Mouse (Mus musculus): ENCODE data around the gene Dnaaf5. TPM values are rescaled to one million over a fixed set of nuclear protein-coding genes. Genes with fewer than 3 reads are reported as not detected.

The Dnaaf5 gene
- polyA plus RNA-seq, 1 experiment from 2014 or later: 3.9 TPM

- Histone ChIP-seq H3K27me3 (replicated peaks) (no peaks in the 10 kb centered on the region), H3K36me3 (peaks cover 39% of the 10 kb centered on the region), H3K9ac (replicated peaks) (no peak overlapping the region), H3K9me3 (replicated peaks) (no peaks in the 10 kb centered on the region), H3K4me2 (no peak overlapping the region), H3K4me3 (replicated peaks) (no peak overlapping the region), H3K4me1 (no peaks in the 10 kb centered on the region), H3K27ac (replicated peaks) (no peak overlapping the region)
- no peak for ATAC-seq (ENCODE audit: low FRiP score)
- 77% methylated on average over 3 of the region's 3 CpGs for WGBS
Observed at GRCm38 (mm10) chr5:139216774-139217173, 66.8 kb downstream of the Dnaaf5 start.

DNA sequence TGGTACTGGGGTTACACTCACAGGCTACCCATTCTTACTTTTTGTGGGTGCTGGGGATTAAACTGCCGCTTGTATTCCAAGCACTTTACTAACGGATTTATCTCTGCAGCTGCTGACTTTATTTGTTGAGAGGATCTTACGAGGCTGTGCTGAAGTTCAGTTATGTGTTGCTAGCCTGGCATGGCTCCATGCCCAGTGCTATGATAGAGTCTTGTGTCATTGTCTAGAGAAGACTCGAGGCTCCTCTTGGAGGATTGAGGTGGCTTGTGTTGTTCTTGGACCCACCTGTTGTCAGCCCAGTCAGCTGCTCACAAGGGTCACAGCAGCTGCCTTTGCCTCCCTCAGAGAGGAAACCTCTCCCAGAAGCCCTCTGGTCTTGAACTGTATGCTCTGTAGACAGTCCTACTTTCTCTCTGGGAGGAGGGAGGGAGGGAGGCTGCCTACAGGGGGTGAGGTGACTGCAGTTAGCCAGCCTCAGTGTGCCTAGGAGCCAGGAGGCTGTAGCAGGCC is 70.0 kb downstream of the Dnaaf5 start:
- Histone ChIP-seq H3K4me2 (no peak overlapping the region), H3K27ac (replicated peaks) (no peak overlapping the region), H3K36me3 (peaks cover 63% of the 10 kb centered on the region), H3K4me3 (replicated peaks) (no peak overlapping the region), H3K4me1 (no peaks in the 10 kb centered on the region), H3K27me3 (replicated peaks) (no peaks in the 10 kb centered on the region), H3K9me3 (replicated peaks) (no peaks in the 10 kb centered on the region), H3K9ac (replicated peaks) (no peak overlapping the region)
- 91% methylated on average over 4 of the region's 4 CpGs for WGBS
- no peak for ATAC-seq (ENCODE audit: low FRiP score)

GRCm38 (mm10) chr5:139220610-139221009 is 70.6 kb downstream of the Dnaaf5 start:
- Histone ChIP-seq H3K4me1 (no peaks in the 10 kb centered on the region), H3K36me3 (peaks cover 64% of the 10 kb centered on the region), H3K4me3 (replicated peaks) (no peak overlapping the region), H3K9me3 (replicated peaks) (no peaks in the 10 kb centered on the region), H3K27ac (replicated peaks) (no peak overlapping the region), H3K27me3 (replicated peaks) (no peaks in the 10 kb centered on the region), H3K9ac (replicated peaks) (no peak overlapping the region), H3K4me2 (no peak overlapping the region)
- WGBS: 90% methylated on average over 4 of the region's 4 CpGs
- no peak for ATAC-seq (ENCODE audit: low FRiP score)

- H3K36me3 ChIP-seq: peaks cover 73% of the 10 kb centered on the region
- H3K27ac ChIP-seq (replicated peaks): no peak overlapping the region
- H3K4me3 ChIP-seq (replicated peaks): no peak overlapping the region
- H3K4me1 ChIP-seq: no peaks in the 10 kb centered on the region
- H3K9ac ChIP-seq (replicated peaks): no peak overlapping the region
- H3K27me3 ChIP-seq (replicated peaks): no peaks in the 10 kb centered on the region
- H3K4me2 ChIP-seq: no peak overlapping the region
- ATAC-seq (ENCODE audit: low FRiP score): no peak
- no peaks in the 10 kb centered on the region for H3K9me3 ChIP-seq (replicated peaks)
- 96% methylated on average over 10 of the region's 10 CpGs for WGBS
Observed at GRCm38 (mm10) chr5:139223331-139223730, 73.3 kb downstream of the Dnaaf5 start.

DNA sequence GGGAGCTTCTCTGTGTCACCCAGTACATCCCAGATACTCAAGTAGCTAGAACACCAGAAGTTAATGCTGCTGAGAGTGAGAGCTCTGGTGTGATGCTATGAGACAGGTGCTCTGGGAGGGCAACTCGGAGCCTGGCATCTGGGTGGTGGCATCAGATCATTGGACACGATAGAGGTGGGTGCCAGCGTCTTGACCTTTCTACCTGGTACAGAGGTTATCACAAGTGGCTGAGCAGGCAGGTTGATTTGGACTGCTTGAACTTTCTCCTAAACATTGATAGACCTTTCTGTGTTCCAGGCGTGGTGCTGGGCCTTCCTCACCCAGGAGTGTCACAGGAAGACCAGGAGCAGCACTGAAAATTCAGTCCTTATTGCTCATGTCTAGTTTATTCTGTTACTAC is 77.2 kb downstream of the Dnaaf5 start:
- WGBS: 90% methylated on average over 4 of the region's 4 CpGs
- no peak for ATAC-seq (ENCODE audit: low FRiP score)
- H3K36me3 ChIP-seq: peaks cover 91% of the 10 kb centered on the region

DNA sequence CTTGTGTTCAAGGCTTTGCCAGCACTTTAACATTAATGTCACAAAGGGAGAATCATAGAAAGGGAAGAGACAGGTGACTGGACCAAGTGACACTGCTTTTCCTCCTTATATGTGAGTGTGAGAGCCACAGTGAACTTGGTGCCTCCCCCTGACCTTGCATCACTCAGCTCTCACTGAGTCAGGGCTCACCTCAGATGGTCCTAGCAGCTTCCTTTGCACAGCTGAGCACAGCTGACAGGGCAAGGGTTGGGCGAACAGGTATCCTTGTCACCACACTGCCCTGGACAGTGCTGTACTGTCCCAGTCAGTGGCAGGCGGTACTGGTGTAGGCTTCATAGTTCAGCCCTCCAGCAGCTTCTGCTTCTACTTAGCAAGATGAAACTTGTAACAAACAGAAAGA is 77.6 kb downstream of the Dnaaf5 start:
- Histone ChIP-seq H3K36me3 (peaks cover 92% of the 10 kb centered on the region), H3K9me3 (replicated peaks) (no peaks in the 10 kb centered on the region)
- no peak for ATAC-seq (ENCODE audit: low FRiP score)

More for the DNA sequence above, 77.2 kb downstream of the Dnaaf5 start:
- Histone ChIP-seq H3K9me3 (replicated peaks) (no peaks in the 10 kb centered on the region), H3K27ac (replicated peaks) (no peak overlapping the region), H3K27me3 (replicated peaks) (no peaks in the 10 kb centered on the region), H3K4me3 (replicated peaks) (no peak overlapping the region), H3K4me2 (no peak overlapping the region), H3K4me1 (no peaks in the 10 kb centered on the region), H3K9ac (replicated peaks) (no peak overlapping the region)

DNA sequence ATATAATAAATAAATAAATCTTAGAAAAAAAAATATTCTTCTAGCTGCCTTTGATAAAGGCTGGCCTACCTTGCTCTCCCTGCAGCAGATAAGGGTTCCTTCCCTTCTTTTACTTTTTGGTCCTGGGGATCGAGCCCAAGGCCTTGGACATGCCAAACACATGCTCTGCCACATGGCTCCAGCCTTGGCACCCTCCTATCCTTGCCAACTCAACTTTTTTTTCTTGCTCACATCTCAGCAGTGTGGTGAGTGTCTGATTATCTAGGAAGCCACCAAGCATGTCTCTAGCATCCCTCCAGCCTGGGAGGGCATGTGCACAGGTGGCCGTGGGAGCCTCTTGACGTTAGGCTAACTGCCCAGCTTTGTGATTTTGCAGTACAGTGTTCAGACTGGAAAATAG is 78.3 kb downstream of the Dnaaf5 start:
- no peak for ATAC-seq (ENCODE audit: low FRiP score)
- H3K4me3 ChIP-seq (replicated peaks): no peak overlapping the region
- WGBS: 96% methylated on average over 3 of the region's 3 CpGs
- no peaks in the 10 kb centered on the region for H3K9me3 ChIP-seq (replicated peaks)
- H3K4me1 ChIP-seq: no peaks in the 10 kb centered on the region
- no peak overlapping the region for H3K9ac ChIP-seq (replicated peaks)
- no peaks in the 10 kb centered on the region for H3K27me3 ChIP-seq (replicated peaks)
- H3K36me3 ChIP-seq: peaks cover 94% of the 10 kb centered on the region
- H3K4me2 ChIP-seq: no peak overlapping the region
- no peak overlapping the region for H3K27ac ChIP-seq (replicated peaks)

More for the DNA sequence above, 77.6 kb downstream of the Dnaaf5 start:
- H3K4me3 ChIP-seq (replicated peaks): no peak overlapping the region
- no peak overlapping the region for H3K27ac ChIP-seq (replicated peaks)
- H3K27me3 ChIP-seq (replicated peaks): no peaks in the 10 kb centered on the region
- H3K4me2 ChIP-seq: no peak overlapping the region
- no peaks in the 10 kb centered on the region for H3K4me1 ChIP-seq
- H3K9ac ChIP-seq (replicated peaks): no peak overlapping the region
- WGBS: 98% methylated on average over 2 of the region's 2 CpGs

DNA sequence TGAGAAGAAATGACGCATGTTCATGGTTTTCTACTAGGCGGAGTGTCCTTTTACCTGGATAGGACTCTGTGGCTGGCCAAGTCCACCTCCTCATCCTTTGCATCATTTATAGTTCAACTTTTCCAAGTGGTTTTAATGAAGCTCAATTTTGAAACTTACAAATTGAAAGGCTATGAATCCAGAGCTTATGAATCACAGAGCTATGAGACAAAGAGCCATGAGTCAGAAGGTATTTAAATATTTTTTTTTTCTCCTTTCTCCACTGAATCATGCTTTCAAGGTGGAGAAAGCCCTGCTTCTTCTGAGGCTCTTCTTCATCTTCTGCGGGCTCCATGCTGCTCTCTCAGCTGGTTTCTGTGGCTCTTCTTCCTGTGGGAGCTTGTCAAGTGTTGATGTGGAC is 79.7 kb downstream of the Dnaaf5 start:
- Histone ChIP-seq H3K9me3 (replicated peaks) (no peaks in the 10 kb centered on the region), H3K36me3 (peaks cover 94% of the 10 kb centered on the region), H3K4me2 (no peak overlapping the region), H3K9ac (replicated peaks) (no peak overlapping the region), H3K4me1 (no peaks in the 10 kb centered on the region), H3K27ac (replicated peaks) (no peak overlapping the region), H3K4me3 (replicated peaks) (no peak overlapping the region), H3K27me3 (replicated peaks) (no peaks in the 10 kb centered on the region)
- ATAC-seq (ENCODE audit: low FRiP score): no peak
- WGBS: 96% methylated on average over 3 of the region's 3 CpGs

DNA sequence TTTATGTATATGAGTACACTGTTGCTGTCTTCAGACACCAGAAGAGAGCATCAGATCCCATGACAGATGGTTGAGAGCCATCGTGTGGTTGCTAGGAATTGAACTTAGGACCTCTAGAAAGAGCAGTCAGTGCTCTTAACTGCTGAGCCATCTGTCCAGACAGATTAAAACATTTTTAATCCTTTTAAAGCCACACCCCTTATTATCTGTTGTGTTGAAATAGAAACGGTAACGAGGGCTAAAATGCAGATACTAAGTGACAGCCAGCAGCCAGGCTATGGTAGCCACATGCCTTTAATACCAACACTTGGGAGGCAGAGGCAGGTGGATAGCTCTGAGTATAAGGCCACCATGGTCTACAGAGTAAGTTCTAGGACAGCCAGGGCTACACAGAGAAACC is 82.1 kb downstream of the Dnaaf5 start:
- no peak for ATAC-seq (ENCODE audit: low FRiP score)
- H3K36me3 ChIP-seq: peaks cover 95% of the 10 kb centered on the region

DNA sequence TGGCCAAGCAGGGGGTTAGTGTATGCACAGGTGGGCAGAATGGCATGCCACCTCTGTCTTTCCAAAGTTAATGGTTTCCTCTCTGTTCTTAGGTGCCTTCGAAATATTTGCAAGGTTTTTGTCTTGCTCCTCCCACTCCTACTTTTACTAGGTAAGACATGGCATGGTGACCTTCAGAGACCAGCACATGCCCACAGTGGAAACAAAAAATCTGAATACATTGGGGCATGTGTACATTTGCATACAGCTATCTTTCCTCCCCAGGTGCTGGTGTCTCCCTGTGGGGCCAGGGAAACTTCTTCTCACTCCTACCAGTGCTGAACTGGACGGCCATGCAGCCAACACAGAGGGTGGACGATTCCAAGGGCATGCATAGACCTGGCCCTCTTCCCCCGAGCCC is 84.4 kb downstream of the Dnaaf5 start:
- no peak overlapping the region for H3K9ac ChIP-seq (replicated peaks)
- H3K27me3 ChIP-seq (replicated peaks): no peaks in the 10 kb centered on the region
- H3K4me1 ChIP-seq: no peaks in the 10 kb centered on the region
- no peak overlapping the region for H3K4me2 ChIP-seq
- H3K27ac ChIP-seq (replicated peaks): no peak overlapping the region
- H3K4me3 ChIP-seq (replicated peaks): no peak overlapping the region
- H3K9me3 ChIP-seq (replicated peaks): no peaks in the 10 kb centered on the region
- WGBS: 97% methylated on average over 4 of the region's 4 CpGs
- ATAC-seq (ENCODE audit: low FRiP score): no peak
- peaks cover 96% of the 10 kb centered on the region for H3K36me3 ChIP-seq

More for the DNA sequence above, 82.1 kb downstream of the Dnaaf5 start:
- Histone ChIP-seq H3K27me3 (replicated peaks) (no peaks in the 10 kb centered on the region), H3K4me3 (replicated peaks) (no peak overlapping the region), H3K9me3 (replicated peaks) (no peaks in the 10 kb centered on the region), H3K27ac (replicated peaks) (no peak overlapping the region), H3K4me2 (no peak overlapping the region), H3K4me1 (no peaks in the 10 kb centered on the region), H3K9ac (replicated peaks) (no peak overlapping the region)
- WGBS: 90% methylated on average over 3 of the region's 3 CpGs

Other genes with a start within 250 kb of the Dnaaf5 start
- 28.2 and 35.1 TPM in 2 replicates for gene Pdgfa, start 152.9 kb upstream of the Dnaaf5 start, polyA plus RNA-seq (2015; fragmentation: Nextera tagmentation; extraction: Ambion mirVana)
- gene Prkar1b, start 222 bp upstream of the Dnaaf5 start, polyA plus RNA-seq (2015; fragmentation: Nextera tagmentation; extraction: Ambion mirVana): 272 and 321 TPM in 2 replicates
- 41.7 and 42.1 TPM in 2 replicates for gene Sun1, start 50.4 kb downstream of the Dnaaf5 start, polyA plus RNA-seq (2015; fragmentation: Nextera tagmentation; extraction: Ambion mirVana)
- gene Get4, start 102.1 kb downstream of the Dnaaf5 start, polyA plus RNA-seq (2015; fragmentation: Nextera tagmentation; extraction: Ambion mirVana): 119 and 126 TPM in 2 replicates
- gene Adap1, start 175.4 kb downstream of the Dnaaf5 start, polyA plus RNA-seq (2015; fragmentation: Nextera tagmentation; extraction: Ambion mirVana): 86.2 and 132 TPM in 2 replicates
- 105 and 107 TPM in 2 replicates for gene Cox19, start 201.2 kb downstream of the Dnaaf5 start, polyA plus RNA-seq (2015; fragmentation: Nextera tagmentation; extraction: Ambion mirVana)
- gene Cyp2w1, start 202.4 kb downstream of the Dnaaf5 start, polyA plus RNA-seq (2015; fragmentation: Nextera tagmentation; extraction: Ambion mirVana): 2.1 TPM in 1 of 2 replicates, not detected in the other
- 2.6 and 3.0 TPM in 2 replicates for gene Gpr146, start 227.5 kb downstream of the Dnaaf5 start, polyA plus RNA-seq (2015; fragmentation: Nextera tagmentation; extraction: Ambion mirVana)